Mouse (Mus musculus): ENCODE data around the gene Sirt7.

DNA sequence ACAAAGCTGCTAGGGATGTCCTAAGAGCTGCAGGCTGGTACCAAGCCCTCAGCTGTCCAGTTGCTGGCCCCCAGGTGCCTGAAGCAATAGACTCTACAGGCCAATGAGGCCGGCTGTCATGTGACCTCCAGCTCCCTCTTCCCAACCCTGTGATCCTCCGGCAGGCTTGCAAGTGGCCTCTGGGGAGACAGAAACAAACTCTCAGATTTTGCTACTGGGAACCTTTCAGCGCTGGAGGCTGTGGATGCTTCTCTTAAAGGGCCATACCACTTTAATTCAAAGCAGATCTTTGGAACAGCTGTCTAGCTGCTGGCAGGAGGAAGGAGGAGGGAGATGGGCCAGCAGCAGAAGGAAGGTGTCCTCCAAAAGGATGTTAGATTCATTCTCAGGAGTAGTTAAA is 41.6 kb upstream of the Sirt7 start:
- TF ChIP-seq CTCF (IDR thresholded peaks at IDR 0.05; ENCODE audit: extremely low read depth, insufficient read depth, low read length) (no peak), POLR2A (IDR thresholded peaks at IDR 0.05; ENCODE audit: extremely low read depth, insufficient read depth, low read length) (no peak)

Measured in cortical plate, adult 2 months (tissue).